Mouse (Mus musculus): ENCODE results near the gene Ldlrad1. TPM values are rescaled to one million over a fixed set of nuclear protein-coding genes. Genes with fewer than 3 reads are reported as not detected.

Ldlrad1 gene
- polyA plus RNA-seq, 1 experiment from 2014 or later = not detected

GRCm38 (mm10) chr4:107232219-107232618 lies 23.2 kb downstream of the Ldlrad1 start:
- Histone ChIP-seq H3K4me1 (ENCODE audit: insufficient read depth, low read length) (no peaks in the 10 kb centered on the region), H3K4me3 (ENCODE audit: low read length) (no peak overlapping the region), H3K36me3 (ENCODE audit: insufficient read depth, low read length) (peaks cover 48% of the 10 kb centered on the region), H3K9me3 (ENCODE audit: low read length) (no peaks in the 10 kb centered on the region), H3K27me3 (ENCODE audit: insufficient read depth, low read length) (no peaks in the 10 kb centered on the region), H3K4me2 (replicated peaks; ENCODE audit: low read depth, low read length) (no peak overlapping the region), H3K27ac (ENCODE audit: low read length) (no peak overlapping the region), H3K9ac (replicated peaks; ENCODE audit: low read length) (no peak overlapping the region)
- ATAC-seq (ENCODE audit: low FRiP score, low TSS enrichment) = no peak
- WGBS = 74% methylated on average over 3 of the region's 3 CpGs

GRCm38 (mm10) chr4:107238253-107238652 lies 29.3 kb downstream of the Ldlrad1 start:
- H3K4me3 ChIP-seq (ENCODE audit: low read length) = no peak overlapping the region
- H3K9ac ChIP-seq (replicated peaks; ENCODE audit: low read length) = no peak overlapping the region
- H3K36me3 ChIP-seq (ENCODE audit: insufficient read depth, low read length) = peaks cover 81% of the 10 kb centered on the region
- H3K27ac ChIP-seq (ENCODE audit: low read length) = no peak overlapping the region
- 92% methylated on average over 2 of the region's 2 CpGs for WGBS
- H3K9me3 ChIP-seq (ENCODE audit: low read length) = 0 out of 2 replicates have a peak, but pooled peaks cover 5% of the 10 kb centered on the region
- no peak for ATAC-seq (ENCODE audit: low FRiP score, low TSS enrichment)
- H3K4me2 ChIP-seq (replicated peaks; ENCODE audit: low read depth, low read length) = no peak overlapping the region
- no peaks in the 10 kb centered on the region for H3K27me3 ChIP-seq (ENCODE audit: insufficient read depth, low read length)
- no peaks in the 10 kb centered on the region for H3K4me1 ChIP-seq (ENCODE audit: insufficient read depth, low read length)

GRCm38 (mm10) chr4:107240196-107240595 lies 31.2 kb downstream of the Ldlrad1 start:
- Histone ChIP-seq H3K4me1 (ENCODE audit: insufficient read depth, low read length) (peaks cover 14% of the 10 kb centered on the region), H3K27ac (ENCODE audit: low read length) (no peak overlapping the region), H3K9me3 (ENCODE audit: low read length) (0 out of 2 replicates have a peak, but pooled peaks cover 5% of the 10 kb centered on the region), H3K4me3 (ENCODE audit: low read length) (no peak overlapping the region), H3K36me3 (ENCODE audit: insufficient read depth, low read length) (peaks cover 63% of the 10 kb centered on the region), H3K4me2 (replicated peaks; ENCODE audit: low read depth, low read length) (no peak overlapping the region), H3K27me3 (ENCODE audit: insufficient read depth, low read length) (no peaks in the 10 kb centered on the region), H3K9ac (replicated peaks; ENCODE audit: low read length) (no peak overlapping the region)
- 95% methylated on average over 6 of the region's 6 CpGs for WGBS
- no peak for ATAC-seq (ENCODE audit: low FRiP score, low TSS enrichment)

- no peaks in the 10 kb centered on the region for H3K27me3 ChIP-seq (ENCODE audit: insufficient read depth, low read length)
- 71% methylated on average over 6 of the region's 6 CpGs for whole genome bisulfite sequencing
- H3K4me1 ChIP-seq (ENCODE audit: insufficient read depth, low read length) = peaks cover 37% of the 10 kb centered on the region
- no peak overlapping the region for H3K4me2 ChIP-seq (replicated peaks; ENCODE audit: low read depth, low read length)
- ATAC-seq (ENCODE audit: low FRiP score, low TSS enrichment) = no peak
- H3K4me3 ChIP-seq (ENCODE audit: low read length) = no peak overlapping the region
- H3K36me3 ChIP-seq (ENCODE audit: insufficient read depth, low read length) = peaks cover 37% of the 10 kb centered on the region
- H3K9me3 ChIP-seq (ENCODE audit: low read length) = 0 out of 2 replicates have a peak, but pooled peaks cover 5% of the 10 kb centered on the region
- H3K9ac ChIP-seq (replicated peaks; ENCODE audit: low read length) = no peak overlapping the region
- H3K27ac ChIP-seq (ENCODE audit: low read length) = no peak overlapping the region
Observed at GRCm38 (mm10) chr4:107243365-107244333, 34.7 kb downstream of the Ldlrad1 start.

- peaks cover 20% of the 10 kb centered on the region for H3K36me3 ChIP-seq (ENCODE audit: insufficient read depth, low read length)
- 50% methylated on average over 2 of the region's 2 CpGs for WGBS
- ATAC-seq (ENCODE audit: low FRiP score, low TSS enrichment) = no peak
- no peak overlapping the region for H3K9ac ChIP-seq (replicated peaks; ENCODE audit: low read length)
- H3K4me3 ChIP-seq (ENCODE audit: low read length) = no peak overlapping the region
- H3K27ac ChIP-seq (ENCODE audit: low read length) = peak overlapping the region; percentile 68; the same call in 1 of the 2 replicates
- H3K27me3 ChIP-seq (ENCODE audit: insufficient read depth, low read length) = no peaks in the 10 kb centered on the region
- H3K4me2 ChIP-seq (replicated peaks; ENCODE audit: low read depth, low read length) = no peak overlapping the region
- H3K9me3 ChIP-seq (ENCODE audit: low read length) = 0 out of 2 replicates have a peak, but pooled peaks cover 5% of the 10 kb centered on the region
- H3K4me1 ChIP-seq (ENCODE audit: insufficient read depth, low read length) = peaks cover 46% of the 10 kb centered on the region
Observed at GRCm38 (mm10) chr4:107245368-107245767, 36.4 kb downstream of the Ldlrad1 start.

- H3K4me2 ChIP-seq (replicated peaks; ENCODE audit: low read depth, low read length) = no peak overlapping the region
- ATAC-seq (ENCODE audit: low FRiP score, low TSS enrichment) = no peak
- H3K27me3 ChIP-seq (ENCODE audit: insufficient read depth, low read length) = no peaks in the 10 kb centered on the region
- no peak overlapping the region for H3K9ac ChIP-seq (replicated peaks; ENCODE audit: low read length)
- peaks cover 14% of the 10 kb centered on the region for H3K36me3 ChIP-seq (ENCODE audit: insufficient read depth, low read length)
- H3K27ac ChIP-seq (ENCODE audit: low read length) = no peak overlapping the region; the same call in 1 of the 2 replicates
- H3K9me3 ChIP-seq (ENCODE audit: low read length) = 0 out of 2 replicates have a peak, but pooled peaks cover 5% of the 10 kb centered on the region
- 60% methylated on average over 1 of the region's 1 CpGs for WGBS
- H3K4me1 ChIP-seq (ENCODE audit: insufficient read depth, low read length) = peaks cover 47% of the 10 kb centered on the region
- no peak overlapping the region for H3K4me3 ChIP-seq (ENCODE audit: low read length)
Observed at GRCm38 (mm10) chr4:107246040-107246439, 37.1 kb downstream of the Ldlrad1 start.

GRCm38 (mm10) chr4:107247110-107247509 lies 38.1 kb downstream of the Ldlrad1 start:
- Histone ChIP-seq H3K9me3 (ENCODE audit: low read length) (no peaks in the 10 kb centered on the region), H3K9ac (replicated peaks; ENCODE audit: low read length) (0 out of 2 replicates have a peak overlapping the region, but pooled peaks have one; percentile 22), H3K4me1 (ENCODE audit: insufficient read depth, low read length) (peaks cover 54% of the 10 kb centered on the region), H3K36me3 (ENCODE audit: insufficient read depth, low read length) (peaks cover 5% of the 10 kb centered on the region; the same call in 1 of the 2 replicates), H3K4me2 (replicated peaks; ENCODE audit: low read depth, low read length) (no peak overlapping the region), H3K27me3 (ENCODE audit: insufficient read depth, low read length) (no peaks in the 10 kb centered on the region), H3K4me3 (ENCODE audit: low read length) (no peak overlapping the region), H3K27ac (ENCODE audit: low read length) (no peak overlapping the region)
- 85% methylated on average over 9 of the region's 9 CpGs for WGBS
- ATAC-seq (ENCODE audit: low FRiP score, low TSS enrichment) = no peak

- no peak for ATAC-seq (ENCODE audit: low FRiP score, low TSS enrichment)
- WGBS = 85% methylated on average over 3 of the region's 3 CpGs
- Histone ChIP-seq H3K9me3 (ENCODE audit: low read length) (no peaks in the 10 kb centered on the region), H3K4me1 (ENCODE audit: insufficient read depth, low read length) (peaks cover 58% of the 10 kb centered on the region), H3K4me2 (replicated peaks; ENCODE audit: low read depth, low read length) (no peak overlapping the region), H3K27me3 (ENCODE audit: insufficient read depth, low read length) (no peaks in the 10 kb centered on the region), H3K27ac (ENCODE audit: low read length) (no peak overlapping the region), H3K9ac (replicated peaks; ENCODE audit: low read length) (no peak overlapping the region), H3K36me3 (ENCODE audit: insufficient read depth, low read length) (no peaks in the 10 kb centered on the region), H3K4me3 (ENCODE audit: low read length) (no peak overlapping the region)
Observed at GRCm38 (mm10) chr4:107248061-107248460, 39.1 kb downstream of the Ldlrad1 start.

- H3K36me3 ChIP-seq (ENCODE audit: insufficient read depth, low read length) = no peaks in the 10 kb centered on the region
- no peak overlapping the region for H3K4me3 ChIP-seq (ENCODE audit: low read length)
- peaks cover 51% of the 10 kb centered on the region for H3K4me1 ChIP-seq (ENCODE audit: insufficient read depth, low read length)
- no peak overlapping the region for H3K4me2 ChIP-seq (replicated peaks; ENCODE audit: low read depth, low read length)
- 49% methylated on average over 2 of the region's 2 CpGs for WGBS
- no peaks in the 10 kb centered on the region for H3K9me3 ChIP-seq (ENCODE audit: low read length)
- no peak overlapping the region for H3K27ac ChIP-seq (ENCODE audit: low read length)
- no peak for ATAC-seq (ENCODE audit: low FRiP score, low TSS enrichment)
- H3K27me3 ChIP-seq (ENCODE audit: insufficient read depth, low read length) = no peaks in the 10 kb centered on the region
- H3K9ac ChIP-seq (replicated peaks; ENCODE audit: low read length) = no peak overlapping the region
Observed at GRCm38 (mm10) chr4:107249471-107249870, 40.5 kb downstream of the Ldlrad1 start.

GRCm38 (mm10) chr4:107250494-107250893 lies 41.5 kb downstream of the Ldlrad1 start:
- 29% methylated on average over 4 of the region's 4 CpGs for WGBS
- H3K4me3 ChIP-seq (ENCODE audit: low read length) = no peak overlapping the region
- H3K9ac ChIP-seq (replicated peaks; ENCODE audit: low read length) = no peak overlapping the region
- no peaks in the 10 kb centered on the region for H3K36me3 ChIP-seq (ENCODE audit: insufficient read depth, low read length)
- no peak overlapping the region for H3K4me2 ChIP-seq (replicated peaks; ENCODE audit: low read depth, low read length)
- no peak overlapping the region for H3K27ac ChIP-seq (ENCODE audit: low read length)
- ATAC-seq (ENCODE audit: low FRiP score, low TSS enrichment) = no peak
- H3K4me1 ChIP-seq (ENCODE audit: insufficient read depth, low read length) = peaks cover 45% of the 10 kb centered on the region
- H3K9me3 ChIP-seq (ENCODE audit: low read length) = no peaks in the 10 kb centered on the region
- no peaks in the 10 kb centered on the region for H3K27me3 ChIP-seq (ENCODE audit: insufficient read depth, low read length)
